Mouse (Mus musculus): ENCODE results near the gene Sept9.
"Not testable (repeated sequence)": the region's sequence is repeated elsewhere in the genome, so short reads cannot be mapped to it uniquely, and the experiment has no call there.

The Sept9 gene

GRCm38 (mm10) chr11:117339050-117339449 is 139.6 kb downstream of the Sept9 start:
- in situ Hi-C loops (cut with MseI, MboI): no loop called here

GRCm38 (mm10) chr11:117341218-117341617 is 141.8 kb downstream of the Sept9 start:
- in situ Hi-C loops (cut with MseI, MboI): no loop called here

DNA sequence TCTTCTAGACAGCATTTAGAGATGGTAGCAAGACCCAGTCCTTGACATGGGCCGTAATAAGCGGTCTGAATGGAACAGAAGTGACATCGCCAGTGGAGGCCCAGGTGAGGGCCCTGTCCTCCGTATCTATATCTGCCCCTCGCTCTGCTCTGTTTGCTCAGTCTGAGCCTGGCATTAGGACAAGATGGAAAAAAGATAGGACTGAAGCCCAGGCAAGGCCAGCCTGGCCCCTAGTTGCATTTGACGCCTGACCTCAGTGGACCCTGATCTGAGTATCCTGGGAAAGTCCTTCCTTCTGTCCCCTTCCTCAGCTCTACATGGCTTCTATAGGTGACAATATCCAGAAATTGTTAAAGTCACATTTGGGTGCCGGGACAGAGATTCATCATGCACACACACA is 142.6 kb downstream of the Sept9 start:
- in situ Hi-C loops (cut with MseI, MboI): no loop called here

DNA sequence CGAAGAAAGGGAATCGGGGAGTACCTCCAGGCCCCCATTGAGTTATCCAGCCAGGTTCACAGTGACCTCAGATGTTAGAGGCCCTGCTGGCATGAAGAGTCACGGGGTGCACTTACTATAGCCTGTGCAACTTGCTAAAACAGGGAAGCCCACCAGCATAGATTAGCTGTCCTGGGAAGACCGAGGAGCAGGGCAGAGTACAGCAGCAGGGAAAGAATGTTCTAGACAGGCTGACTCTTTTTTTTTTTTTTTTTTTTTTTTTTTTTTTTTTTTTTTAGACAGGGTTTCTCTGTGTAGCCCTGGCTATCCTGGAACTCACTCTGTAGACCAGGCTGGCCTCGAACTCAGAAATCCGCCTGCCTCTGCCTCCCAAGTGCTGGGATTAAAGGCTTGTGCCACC is 143.0 kb downstream of the Sept9 start:
- in situ Hi-C loops (cut with MseI, MboI): not testable (repeated sequence)

DNA sequence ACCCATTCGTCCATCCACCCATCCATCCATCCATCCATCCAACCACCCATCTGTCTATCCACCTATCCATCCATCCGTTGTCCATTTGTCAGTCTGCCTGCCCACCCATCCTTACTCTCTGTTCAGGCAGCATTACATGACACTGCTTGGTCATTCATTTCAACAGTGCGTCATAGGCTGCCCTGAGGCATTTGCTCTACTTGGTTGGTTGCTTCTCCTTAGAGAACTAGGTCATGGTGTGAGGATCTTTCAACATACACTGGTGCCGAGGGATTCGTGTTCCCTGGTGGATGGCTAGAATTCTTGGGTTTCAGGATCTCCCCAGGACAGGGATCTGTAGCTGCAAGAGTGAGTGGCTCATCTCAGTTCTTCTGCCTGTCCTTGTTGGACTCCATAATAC is 144.3 kb downstream of the Sept9 start:
- in situ Hi-C loops (cut with MseI, MboI): no loop called here

GRCm38 (mm10) chr11:117344339-117345021 is 145.0 kb downstream of the Sept9 start:
- in situ Hi-C loops (cut with MseI, MboI): no loop called here

DNA sequence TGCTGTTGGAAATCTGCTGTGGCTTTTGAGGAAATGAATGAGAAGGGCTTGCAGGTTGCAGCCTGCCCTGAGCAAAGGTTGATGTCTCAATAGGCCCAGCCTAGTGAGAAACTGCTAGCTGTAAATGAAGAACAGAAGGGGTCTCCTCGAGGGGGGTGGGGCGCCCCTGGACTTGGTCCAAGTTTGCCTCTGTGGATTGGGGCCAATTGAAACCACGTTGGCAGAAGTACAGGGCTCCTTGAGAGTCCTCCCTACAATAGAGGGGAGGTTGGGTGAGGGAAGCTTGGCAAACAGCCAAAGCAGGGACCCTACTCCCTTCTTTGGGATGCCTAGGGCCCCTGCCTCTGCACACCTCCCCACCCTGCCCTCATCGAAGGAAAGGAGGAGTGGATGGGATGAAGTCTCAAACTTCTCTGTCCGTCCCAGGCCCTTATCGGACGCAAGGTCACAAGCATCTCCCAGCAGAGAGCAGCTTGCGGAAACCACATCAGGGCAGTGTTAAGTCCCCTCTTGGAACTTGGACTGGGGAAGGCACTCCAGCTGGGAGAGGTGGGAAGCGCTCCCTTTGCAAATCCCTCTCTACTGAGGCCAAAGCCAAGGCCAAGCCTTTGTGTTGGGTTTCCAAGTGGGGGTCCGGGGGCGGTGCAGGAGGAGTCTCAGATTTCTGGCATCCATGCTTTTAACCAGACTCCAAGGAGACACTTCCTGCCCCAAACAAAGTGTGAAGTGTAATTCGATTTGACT is 145.7 kb downstream of the Sept9 start:
- in situ Hi-C loops (cut with MseI, MboI): no loop called here

GRCm38 (mm10) chr11:117347256-117347655 is 147.8 kb downstream of the Sept9 start:
- in situ Hi-C loops (cut with MseI, MboI): no loop called here

DNA sequence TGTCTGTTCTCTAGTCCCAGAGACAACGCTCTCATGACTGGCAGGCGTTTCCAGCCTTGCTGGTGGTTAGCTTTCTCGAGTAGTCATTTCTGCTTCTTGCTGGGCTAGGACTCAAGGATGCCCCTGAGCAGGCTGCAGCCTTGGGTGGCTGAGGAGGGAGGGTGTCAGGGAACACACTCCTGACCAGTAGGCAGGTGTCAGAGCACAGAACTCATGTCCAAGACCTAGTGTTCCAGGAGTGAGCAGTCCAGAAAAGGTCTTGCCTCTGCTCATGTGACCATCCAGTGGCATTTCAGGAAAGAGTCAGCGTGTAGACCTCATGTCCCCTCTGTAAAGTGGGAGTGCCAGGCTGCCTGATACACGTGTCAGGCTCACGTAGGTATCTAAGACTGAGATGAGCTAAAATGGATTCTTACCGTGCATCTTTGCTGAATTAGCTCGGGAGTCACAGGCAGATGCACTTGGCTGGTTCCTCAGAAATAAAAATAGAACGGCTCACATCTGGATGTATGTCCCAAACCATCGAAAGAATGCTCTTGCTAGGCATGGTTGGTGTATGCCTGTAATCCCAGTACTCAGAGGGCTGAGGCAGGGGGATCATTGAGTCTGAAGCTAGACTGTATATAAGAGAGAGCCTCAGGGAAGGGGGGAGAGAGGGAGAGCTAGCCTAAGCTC is 149.1 kb downstream of the Sept9 start:
- in situ Hi-C loops (cut with MseI, MboI): no loop called here

- in situ Hi-C loops (cut with MseI, MboI): no loop called here
Measured at GRCm38 (mm10) chr11:117349429-117350363, 150.2 kb downstream of the Sept9 start.

DNA sequence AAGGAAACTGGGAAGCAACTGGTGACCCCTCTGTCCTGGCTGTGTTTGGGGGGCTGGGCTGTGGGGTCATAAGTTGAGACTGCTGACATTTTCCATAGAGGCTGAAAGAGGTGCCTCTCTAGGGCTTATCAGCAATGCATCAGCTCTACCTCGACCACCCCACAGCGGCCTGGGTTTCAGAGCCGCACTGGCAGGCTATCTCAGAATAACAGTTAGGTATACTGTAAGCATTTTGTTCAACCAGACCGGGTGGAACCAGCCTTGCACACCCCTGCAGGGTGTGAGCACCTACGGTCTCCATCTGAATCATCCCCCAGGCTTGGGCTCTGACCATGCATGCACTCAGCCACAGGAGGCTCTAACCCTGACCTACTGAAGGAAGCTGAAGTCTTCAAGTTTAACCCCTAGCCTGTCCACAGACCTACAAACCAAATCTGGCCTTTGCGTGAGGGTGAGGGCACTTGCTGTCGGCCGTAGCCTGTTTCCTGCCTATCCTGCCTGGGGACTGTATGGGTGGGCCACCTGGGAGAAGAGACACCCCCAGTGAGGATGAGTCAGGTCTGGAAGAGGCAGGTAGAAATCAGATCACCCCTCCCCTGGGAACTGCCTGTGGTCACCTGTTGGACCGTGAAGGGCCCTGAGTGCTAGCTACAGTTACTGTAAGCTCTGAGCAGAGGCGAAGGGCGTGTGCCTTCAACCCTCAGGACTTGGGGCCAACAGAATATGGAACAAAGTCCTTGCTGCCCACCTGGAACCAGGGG is 151.2 kb downstream of the Sept9 start:
- in situ Hi-C loops (cut with MseI, MboI): no loop called here

GRCm38 (mm10) chr11:117353126-117353525 is 153.7 kb downstream of the Sept9 start:
- in situ Hi-C loops (cut with MseI, MboI): no loop called here

DNA sequence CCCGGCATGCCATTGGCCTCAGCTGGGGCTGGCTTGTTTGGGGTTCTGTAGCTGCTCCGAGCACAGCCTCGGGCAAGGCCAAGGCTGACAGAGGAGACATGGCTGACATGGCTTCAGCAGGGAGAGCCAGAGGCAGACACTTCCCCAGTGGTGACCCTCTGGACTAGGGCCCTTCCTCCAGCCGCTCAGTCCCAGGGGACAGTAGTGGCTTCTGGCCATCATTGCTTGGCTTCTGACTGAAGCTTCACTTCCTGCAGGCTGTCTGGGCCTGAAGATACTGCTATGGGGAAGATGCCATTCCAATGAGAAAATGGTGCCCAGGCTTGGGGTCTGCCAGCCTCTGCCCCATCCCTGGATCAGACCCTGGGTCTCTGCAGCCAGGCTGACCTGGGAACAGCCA is 154.6 kb downstream of the Sept9 start:
- in situ Hi-C loops (cut with MseI, MboI): no loop called here

DNA sequence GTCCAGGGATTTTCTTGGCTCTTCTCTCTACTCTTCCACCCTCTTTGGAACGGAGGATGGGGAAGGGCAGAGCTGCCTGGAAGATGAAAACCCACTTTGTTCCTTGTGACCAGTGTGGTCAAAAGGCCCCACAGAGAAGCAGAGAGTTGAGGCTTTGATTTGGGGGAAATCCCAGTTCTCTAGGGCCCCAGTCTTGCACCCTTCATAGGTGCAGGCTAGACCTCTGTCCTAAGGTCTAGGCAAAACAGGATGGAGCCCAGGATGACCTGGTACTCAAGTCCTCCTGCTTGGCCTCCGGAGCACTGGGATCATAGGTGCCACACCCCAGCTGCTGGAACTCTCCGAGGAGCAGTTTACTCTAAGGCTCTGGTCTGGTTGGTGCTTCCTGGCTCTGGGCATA is 157.5 kb downstream of the Sept9 start:
- in situ Hi-C loops (cut with MseI, MboI): loop anchor here (5.0 kb wide), 4 partner anchors 45 to 125 kb away; no protein-coding TSS in a partner anchor

- in situ Hi-C loops (cut with MseI, MboI): loop anchor here (5.0 kb wide), 4 partner anchors 46 to 126 kb away; no protein-coding TSS in a partner anchor
Measured at GRCm38 (mm10) chr11:117357916-117358639, 158.6 kb downstream of the Sept9 start.

DNA sequence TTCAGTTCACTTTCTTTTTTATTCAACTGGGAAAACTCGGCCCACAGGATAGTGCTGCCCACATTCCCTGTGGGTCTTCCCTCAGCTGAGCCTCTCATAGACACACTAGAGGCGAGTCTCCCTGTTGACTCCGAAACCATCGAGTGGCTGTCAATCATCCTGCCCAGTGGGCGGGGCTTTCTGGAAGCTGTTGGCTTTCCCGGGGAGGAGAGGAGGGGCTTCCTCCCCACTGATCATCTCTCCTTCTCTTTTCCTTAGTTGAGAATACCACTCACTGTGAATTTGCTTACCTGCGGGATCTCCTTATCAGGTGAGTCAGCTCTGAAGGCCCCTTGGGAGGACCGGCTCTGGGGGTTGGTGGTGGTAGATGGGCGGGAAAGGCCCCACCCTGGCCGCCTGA is 159.7 kb downstream of the Sept9 start:
- in situ Hi-C loops (cut with MseI, MboI): loop anchor here (5.0 kb wide), 4 partner anchors 47 to 127 kb away; no protein-coding TSS in a partner anchor

DNA sequence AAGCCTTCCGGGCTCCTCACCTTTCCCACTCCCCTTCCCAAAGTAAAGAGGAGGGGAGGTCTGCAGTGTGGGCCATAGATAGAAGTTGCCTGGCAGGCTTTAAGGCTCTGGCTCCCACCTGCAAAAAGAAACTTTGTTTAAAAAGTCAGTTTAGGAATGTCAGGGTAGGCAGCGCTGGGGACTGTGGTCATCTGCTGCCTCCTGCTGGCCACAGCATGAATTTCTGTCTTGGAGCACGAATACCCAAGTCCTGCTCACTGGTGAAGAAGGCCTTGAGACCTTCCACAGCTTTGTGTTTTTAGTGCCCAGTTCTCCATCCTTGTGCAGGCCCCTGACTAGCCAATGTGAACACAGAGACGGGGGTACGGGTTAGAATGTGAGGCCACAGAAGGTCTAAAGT is 160.4 kb downstream of the Sept9 start:
- in situ Hi-C loops (cut with MseI, MboI): loop anchor here (5.0 kb wide), 4 partner anchors 48 to 128 kb away; no protein-coding TSS in a partner anchor

GRCm38 (mm10) chr11:117360561-117360960 is 161.1 kb downstream of the Sept9 start:
- in situ Hi-C loops (cut with MseI, MboI): no loop called here

GRCm38 (mm10) chr11:117362307-117362706 is 162.8 kb downstream of the Sept9 start:
- in situ Hi-C loops (cut with MseI, MboI): no loop called here

- in situ Hi-C loops (cut with MseI, MboI): no loop called here
Measured at GRCm38 (mm10) chr11:117363918-117364317, 164.5 kb downstream of the Sept9 start.
